Mouse (Mus musculus): ENCODE data around the gene Rint1.

DNA sequence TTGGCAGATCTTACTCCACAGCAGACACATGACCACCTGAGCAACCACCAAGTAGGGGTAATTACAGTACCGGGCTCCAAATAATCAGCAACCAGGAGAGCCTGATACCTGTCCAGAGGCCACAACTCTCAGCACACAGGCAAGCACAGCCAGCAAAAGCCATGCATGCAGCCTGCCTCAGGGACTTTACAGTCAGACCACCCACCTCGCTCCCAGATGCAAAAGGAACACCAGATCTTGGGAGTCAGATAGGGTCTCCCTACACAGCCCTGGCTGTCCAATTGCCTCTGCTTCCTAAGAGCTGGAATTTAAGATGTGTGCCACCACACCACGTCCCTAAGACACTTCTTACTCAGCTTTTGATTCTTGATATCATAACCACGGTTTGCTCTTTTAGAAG is 6.3 kb upstream of the Rint1 start:
- no peak for TF ChIP-seq POLR2A (IDR thresholded peaks at IDR 0.05; ENCODE audit: low read depth, low read length)
- no peak for TF ChIP-seq CTCF (conservative IDR thresholded peaks at IDR 0.05; ENCODE audit: insufficient read depth, insufficient read length, low read depth, low read length)
